Mouse (Mus musculus) C2C12 (cell line): ENCODE results near the gene Zfp874b.

Experiments used
- CEBPB ChIP-seq: IDR thresholded peaks from one replicate; pipeline ENCODE4 v1.6.1; 2011; ENCODE audit warnings: low read depth, mild to moderate bottlenecking, control low read depth, moderate library complexity
- CTCF ChIP-seq: IDR thresholded peaks from one replicate; pipeline ENCODE4 v1.5.1; 2011; ENCODE audit not compliant: control insufficient read depth, insufficient read depth, insufficient read length
- FOSL1 ChIP-seq: IDR thresholded peaks from one replicate; pipeline ENCODE4 v1.8.0; 2011; ENCODE audit warnings: mild to moderate bottlenecking, low read length; ENCODE audit not compliant: poor library complexity, insufficient read depth, severe bottlenecking
- MAX ChIP-seq: IDR thresholded peaks from one replicate; pipeline ENCODE4 v1.6.1; 2011; ENCODE audit warnings: mild to moderate bottlenecking, control low read depth
- MYOD1 ChIP-seq: IDR thresholded peaks from one replicate; pipeline ENCODE4 v1.6.1; 2011; ENCODE audit warnings: low read depth; ENCODE audit not compliant: control insufficient read depth, insufficient read length
- MYOG ChIP-seq: IDR thresholded peaks from one replicate; pipeline ENCODE4 v1.6.1; 2011; ENCODE audit not compliant: control insufficient read depth, insufficient read length; ENCODE audit errors: extremely low read depth
- USF1 ChIP-seq: IDR thresholded peaks from one replicate; pipeline ENCODE4 v1.6.1; 2011; ENCODE audit warnings: low read depth, mild to moderate bottlenecking, control low read depth, moderate library complexity

DNA sequence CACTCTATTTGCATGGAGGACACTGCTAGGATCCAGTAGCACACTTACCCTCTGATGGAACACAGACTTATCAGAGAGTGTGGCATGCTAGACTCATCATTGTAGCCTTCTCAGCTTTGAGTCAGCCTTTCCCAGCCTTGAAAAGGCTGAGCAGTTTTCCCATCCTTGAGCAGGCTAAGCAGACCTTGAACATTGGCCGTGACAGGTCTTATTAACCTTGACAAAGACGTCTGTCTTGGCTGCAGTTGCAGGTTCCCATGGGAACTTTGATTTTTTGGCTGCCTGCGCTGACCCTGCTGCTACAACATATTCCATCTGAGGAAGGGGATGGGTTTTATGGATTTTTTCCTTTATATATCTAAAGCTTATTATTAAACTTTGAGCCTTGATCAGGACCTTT lies 55.9 kb downstream of the Zfp874b start:
- no peak for TF ChIP-seq CTCF
- no peak for TF ChIP-seq USF1
- TF ChIP-seq MAX = no peak
- TF ChIP-seq MYOD1 = no peak
- TF ChIP-seq CEBPB = no peak
- no peak for TF ChIP-seq MYOG
- TF ChIP-seq FOSL1 = no peak
